Mouse (Mus musculus): ENCODE measurements around the gene Myo16.

Gene Myo16

DNA sequence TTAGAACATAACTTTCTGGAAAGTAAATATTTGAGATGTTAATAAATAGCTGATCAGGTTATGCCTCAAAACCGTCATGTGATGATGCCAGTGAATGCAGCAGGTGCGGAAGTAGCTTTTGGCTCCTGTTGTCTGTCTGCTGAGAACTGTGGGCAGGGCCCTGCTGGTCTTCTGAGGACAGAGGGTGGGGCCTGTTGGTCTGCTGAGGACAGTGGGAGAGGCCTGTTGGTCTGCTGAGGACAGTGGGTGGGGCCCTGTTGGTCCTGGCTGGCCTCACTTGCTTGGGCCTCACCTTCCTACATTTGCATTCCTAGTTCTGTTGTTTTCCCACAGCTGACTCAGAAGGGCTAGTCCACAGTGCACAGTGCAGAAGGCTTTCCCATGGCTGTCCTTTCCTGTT lies 466.0 kb downstream of the Myo16 start:
- DNase-seq (ENCODE audit: low read depth, low spot score), result no peak

DNA sequence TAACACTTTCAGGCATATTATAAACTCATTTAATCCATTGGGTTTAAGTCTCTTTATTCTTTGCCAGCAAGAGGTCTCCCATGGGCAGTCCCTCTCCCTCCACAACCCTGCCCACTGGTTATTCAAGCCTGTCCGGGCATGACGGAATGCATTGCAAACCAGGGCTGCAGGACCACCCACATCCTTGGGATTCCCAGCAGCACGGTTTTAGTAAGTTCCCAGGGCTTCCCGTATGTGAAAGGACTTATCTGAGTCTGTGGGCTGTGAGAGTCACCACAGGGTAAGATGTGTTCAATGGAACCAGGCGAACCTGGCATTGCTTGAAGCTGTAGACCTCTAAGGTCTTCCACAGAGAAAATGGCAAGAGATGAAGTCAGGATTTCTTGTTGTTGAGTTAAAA lies 471.6 kb downstream of the Myo16 start:
- no peak for DNase-seq (ENCODE audit: low read depth, low spot score)

DNA sequence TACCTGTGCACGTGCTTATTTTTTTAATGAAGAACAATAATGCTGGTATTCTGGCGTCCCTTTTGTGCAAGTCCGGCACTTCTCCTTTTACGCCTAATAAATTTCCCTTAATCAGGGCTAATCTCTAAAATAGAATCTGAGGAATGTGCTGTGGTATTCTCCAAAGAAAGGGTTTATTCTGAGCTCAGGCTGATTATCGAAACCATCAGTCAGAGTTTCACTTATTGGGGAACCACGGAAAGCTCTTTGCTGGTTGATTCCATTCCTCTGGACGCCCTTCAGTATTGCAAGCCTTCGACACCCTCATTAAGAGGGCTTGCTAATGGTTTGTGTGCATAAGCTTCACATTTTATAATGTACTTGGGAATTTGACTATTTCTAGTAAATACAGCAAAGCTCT lies 475.0 kb downstream of the Myo16 start:
- DNase-seq (ENCODE audit: low read depth, low spot score), result no peak

DNA sequence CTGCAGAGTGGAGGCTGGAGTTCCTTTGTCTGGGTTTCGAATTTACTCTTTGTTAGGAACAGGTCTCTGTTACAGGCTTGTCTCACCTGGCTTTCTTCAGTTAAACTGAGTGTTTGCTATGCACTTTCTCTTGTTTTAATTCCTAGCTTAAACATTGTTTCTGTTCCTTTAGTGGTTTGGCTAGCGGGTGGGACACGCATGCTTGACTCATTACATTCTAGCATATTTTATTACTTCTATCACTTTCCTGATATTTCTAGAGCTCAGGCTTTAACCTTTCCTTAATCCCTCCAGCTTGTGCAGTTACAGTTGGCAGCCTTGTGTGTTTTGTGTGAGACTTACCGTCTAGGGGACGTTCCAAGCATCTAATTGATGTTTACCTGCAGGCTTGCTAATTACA lies 476.2 kb downstream of the Myo16 start:
- no peak for DNase-seq (ENCODE audit: low read depth, low spot score)

DNA sequence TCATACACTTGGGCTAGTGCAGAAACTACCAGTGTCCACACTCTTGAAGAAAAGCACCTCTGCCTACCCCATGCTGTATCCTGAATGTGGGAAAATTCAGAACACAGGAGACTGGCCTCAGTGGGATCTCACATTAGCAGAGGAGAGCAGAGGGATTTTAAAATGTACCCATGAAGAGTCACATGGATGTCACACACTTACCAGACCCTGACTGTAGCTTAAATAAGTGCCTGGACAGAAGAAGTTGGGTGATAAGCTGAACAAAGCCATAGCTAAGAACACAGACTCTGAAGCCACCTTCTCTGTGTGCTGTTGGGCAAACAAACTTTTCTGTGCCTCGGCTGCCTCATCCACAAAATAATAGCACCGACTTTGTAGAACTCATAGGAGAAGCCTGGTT lies 477.3 kb downstream of the Myo16 start:
- no peak for DNase-seq (ENCODE audit: low read depth, low spot score)

DNA sequence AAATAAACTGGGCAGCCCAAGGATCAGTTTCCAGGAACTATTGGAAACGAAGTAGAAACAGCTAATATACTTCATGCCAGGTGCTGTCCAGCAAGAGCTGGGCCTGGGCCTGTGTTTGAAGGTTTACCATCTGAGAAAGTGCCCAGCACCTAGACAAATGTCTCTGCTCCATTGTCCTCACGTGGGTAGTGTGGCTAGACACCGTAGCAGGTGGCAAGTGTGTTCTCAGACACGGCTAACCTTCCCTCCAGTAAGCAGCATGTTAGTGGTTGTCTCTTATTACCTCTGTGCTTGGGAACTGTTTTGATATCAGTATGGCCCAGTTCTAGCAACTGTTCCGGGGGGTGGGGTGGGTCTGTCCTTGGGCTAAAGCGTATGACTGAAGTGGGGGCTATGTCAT lies 478.9 kb downstream of the Myo16 start:
- no peak for DNase-seq (ENCODE audit: low read depth, low spot score)

DNA sequence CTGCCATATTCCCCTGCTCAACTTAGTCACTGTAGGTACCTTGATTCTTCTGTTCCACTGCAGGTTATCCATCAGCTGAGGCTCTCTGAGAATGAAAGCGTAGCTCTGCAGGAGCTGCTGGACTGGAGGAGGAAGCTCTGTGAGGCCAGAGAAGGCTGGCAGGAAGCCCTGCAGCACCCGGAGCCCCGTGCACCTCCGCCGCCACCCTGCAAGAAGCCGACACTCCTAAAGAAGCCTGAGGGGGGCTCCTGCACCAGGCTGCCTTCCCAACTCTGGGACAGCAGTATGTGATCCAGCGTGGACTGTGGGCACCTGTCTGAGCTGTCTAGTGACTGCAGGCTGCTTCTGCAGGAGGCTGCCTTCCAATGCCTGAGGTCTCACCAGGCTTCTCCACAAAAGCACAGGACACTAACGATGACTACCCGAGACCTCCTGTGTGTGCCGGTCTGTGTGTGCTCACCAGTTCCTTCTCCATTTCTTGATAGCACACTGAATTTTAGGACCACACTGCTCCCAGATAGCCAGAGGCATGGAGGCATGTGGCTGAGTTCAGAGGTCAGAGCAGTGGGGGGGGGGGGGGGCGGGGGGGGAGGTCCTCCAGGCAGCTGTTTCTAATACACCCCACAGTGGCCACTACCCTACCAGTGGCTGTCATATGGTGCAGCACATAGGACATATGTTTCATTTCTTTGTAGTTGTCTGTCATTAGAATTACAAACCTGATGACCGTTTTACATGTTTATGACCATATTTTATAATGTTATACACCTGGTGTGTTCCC lies 479.8 kb downstream of the Myo16 start:
- DNase-seq (ENCODE audit: low read depth, low spot score), result no peak

DNA sequence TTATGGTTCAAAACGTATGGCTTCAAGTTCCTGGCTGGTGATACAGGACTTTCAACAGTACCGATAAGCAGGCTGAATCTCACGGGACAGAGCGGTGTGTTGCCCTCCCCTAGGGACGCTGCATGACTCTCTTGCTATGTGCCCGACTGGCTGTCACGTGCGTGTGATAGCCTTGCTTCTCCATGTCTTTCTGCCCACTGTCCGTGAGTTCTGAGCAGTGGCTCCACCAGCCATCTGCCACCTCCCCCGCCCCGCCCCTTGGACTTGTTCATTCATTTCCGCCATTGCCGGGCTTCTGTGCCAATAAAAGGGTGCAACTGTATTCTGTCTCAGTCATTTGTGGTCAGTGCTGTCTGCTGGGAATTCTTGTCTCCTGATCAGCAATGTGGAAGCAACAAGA lies 480.7 kb downstream of the Myo16 start:
- DNase-seq (ENCODE audit: low read depth, low spot score), result no peak

DNA sequence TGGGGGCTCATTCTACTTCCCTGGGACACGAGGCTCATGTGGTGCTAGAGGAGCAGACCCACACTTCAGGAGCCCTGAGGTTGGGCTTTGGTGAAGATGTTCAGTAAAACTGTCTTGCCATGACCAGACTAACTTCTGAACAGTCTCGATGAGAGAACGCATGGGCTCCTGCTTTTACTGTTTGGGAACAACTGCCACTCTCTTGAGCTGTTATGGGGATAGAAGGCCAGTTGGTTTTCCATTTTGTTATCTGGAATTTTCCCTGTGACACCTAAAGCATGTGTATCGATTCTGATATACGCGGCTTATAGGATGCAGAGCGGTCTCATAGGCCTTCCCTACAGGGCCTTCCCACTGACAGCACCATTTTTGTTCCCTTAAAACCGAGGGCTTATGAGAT lies 485.2 kb downstream of the Myo16 start:
- no peak for DNase-seq (ENCODE audit: low read depth, low spot score)

DNA sequence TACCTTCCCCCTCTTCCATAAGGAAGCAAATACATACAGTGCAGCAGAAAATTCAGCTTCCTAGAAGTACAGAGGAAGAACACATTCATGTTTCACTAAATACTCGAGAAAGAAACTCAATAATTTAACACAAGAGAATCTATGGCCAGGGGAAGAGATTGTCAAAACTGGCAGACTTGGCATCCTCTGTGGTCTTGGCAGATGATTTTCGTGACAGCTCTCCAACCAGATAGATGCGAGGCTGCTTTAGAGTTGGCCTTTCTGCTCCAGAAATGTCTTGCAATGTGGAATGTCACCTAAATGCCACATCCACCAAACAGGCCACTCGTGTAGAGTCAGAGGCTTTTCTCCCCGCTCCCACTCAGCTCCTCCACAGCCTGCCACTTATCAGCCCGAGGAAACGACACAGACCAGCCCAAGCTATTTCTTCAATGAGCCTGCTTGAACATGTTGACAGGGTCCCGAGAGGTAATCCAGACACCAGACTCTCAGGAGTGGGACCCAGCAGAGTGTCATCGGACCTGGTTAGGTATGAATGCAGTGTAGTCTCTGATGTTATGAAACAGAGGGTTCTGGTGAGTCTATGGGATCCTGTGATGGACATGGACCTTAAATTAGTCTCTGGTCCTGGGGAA lies 486.6 kb downstream of the Myo16 start:
- no peak for DNase-seq (ENCODE audit: low read depth, low spot score)

DNA sequence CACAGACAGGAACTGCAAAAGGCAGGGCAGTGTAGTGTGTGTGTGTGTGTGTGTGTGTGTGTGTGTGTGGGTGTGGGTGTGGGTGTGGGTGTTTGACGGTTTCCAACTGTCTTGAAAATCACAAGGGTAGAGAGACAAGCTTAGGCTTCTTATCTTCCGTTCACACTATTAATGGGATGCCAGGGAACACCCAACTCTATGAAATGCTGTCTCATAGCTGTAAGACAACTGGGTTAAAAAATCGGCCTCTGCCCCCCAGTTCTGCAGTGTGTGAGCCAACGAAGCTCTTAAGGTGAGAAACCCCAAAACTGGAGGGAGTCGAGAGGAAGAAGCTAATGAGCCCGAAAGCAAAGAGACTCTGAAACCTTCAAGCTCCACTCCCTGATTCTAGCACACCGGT lies 487.1 kb downstream of the Myo16 start:
- DNase-seq (ENCODE audit: low read depth, low spot score), result no peak

DNA sequence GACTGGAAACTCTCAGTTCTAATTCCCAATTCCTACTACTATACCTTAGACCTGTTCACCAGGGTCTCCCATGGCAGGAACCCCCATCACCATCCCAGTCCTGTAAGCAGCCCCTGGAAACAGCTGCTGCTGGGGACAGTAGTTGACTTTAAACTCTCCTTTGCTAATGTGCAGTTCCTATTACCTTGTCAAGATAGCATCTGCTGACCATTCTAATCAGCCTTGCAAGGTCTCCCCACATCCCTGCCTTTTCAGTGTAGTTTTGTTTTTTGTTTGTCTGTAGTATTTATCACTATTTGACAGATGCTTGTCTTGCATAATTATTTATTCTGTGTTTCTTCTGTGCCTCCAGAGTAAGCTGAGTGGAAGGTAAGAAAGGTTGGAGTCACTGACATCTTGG lies 487.6 kb downstream of the Myo16 start:
- DNase-seq (ENCODE audit: low read depth, low spot score), result no peak

DNA sequence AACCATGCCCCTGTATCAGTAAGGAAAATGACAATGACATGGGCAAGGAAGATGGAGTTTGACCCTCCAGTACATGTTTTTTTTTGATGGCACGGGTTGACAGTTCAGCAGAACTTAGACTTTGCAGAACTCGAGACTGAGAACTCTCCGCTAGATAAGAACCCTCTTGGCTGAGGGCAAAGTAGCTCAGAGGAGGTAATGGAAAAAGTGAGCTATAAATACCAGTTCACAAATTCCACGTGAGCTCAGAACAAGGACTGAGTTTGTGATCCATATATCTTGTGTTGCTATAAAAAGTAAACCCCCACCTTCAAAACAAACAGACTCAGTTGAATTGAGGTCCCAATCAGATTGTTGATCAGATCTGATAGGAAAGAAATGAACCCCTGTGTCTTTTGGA lies 489.5 kb downstream of the Myo16 start:
- DNase-seq (ENCODE audit: low read depth, low spot score), result no peak

DNA sequence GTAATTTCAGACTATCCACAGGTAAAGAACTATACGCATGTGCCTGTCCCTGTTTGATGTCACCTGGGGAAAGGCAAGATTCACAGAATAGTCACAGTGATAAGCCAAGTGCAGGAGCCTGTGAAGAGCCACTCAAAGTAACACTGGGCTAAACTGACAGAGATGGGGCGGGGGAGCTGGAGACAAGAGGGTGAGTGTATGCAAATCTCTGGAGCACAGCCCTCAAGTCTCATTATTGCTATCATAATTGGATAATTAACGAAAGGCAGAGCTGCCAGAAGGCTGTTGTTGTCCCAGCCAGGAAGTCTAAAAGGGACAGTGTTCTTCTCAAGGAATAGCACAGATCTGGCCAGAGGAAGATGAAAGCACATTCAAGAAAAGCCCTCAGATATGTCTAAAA lies 490.8 kb downstream of the Myo16 start:
- DNase-seq (ENCODE audit: low read depth, low spot score), result no peak

DNA sequence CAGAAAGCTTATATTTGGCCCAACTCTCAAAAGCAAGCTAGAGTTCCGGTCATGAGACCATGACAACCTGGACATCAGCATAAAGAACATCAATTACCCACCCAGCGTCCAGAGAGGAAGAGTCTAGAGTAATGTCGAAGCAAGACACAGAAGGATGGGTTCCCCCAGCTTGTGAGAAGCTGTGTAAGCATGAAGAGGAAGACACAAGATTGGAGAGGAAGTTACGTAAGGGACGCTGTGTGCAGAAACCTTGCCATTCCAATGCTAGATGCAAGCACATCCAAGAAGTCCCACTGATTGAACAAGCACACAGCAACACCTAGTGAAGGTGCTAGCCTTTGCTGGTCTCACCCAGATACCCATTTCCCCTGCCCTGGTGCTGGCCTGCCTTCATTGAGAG lies 492.0 kb downstream of the Myo16 start:
- no peak for DNase-seq (ENCODE audit: low read depth, low spot score)

DNA sequence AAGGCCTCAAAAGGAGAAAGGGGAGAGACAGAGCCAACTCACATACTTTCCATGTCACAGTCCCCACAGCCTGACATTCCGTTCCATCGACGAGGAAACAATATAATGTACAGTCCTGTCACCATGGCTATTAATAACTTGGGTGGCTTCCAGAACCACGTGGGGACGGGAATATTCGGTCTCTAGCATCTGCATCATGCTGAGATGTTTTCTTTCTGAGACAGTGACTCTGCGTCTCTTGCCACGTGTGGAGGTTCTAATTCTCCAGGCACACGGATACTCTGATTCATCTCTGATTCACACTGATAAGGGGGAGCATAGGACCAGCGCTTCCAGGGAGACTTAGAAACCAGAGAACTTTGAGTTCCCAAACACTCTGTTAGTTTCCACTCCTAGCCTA lies 492.8 kb downstream of the Myo16 start:
- no peak for DNase-seq (ENCODE audit: low read depth, low spot score)

DNA sequence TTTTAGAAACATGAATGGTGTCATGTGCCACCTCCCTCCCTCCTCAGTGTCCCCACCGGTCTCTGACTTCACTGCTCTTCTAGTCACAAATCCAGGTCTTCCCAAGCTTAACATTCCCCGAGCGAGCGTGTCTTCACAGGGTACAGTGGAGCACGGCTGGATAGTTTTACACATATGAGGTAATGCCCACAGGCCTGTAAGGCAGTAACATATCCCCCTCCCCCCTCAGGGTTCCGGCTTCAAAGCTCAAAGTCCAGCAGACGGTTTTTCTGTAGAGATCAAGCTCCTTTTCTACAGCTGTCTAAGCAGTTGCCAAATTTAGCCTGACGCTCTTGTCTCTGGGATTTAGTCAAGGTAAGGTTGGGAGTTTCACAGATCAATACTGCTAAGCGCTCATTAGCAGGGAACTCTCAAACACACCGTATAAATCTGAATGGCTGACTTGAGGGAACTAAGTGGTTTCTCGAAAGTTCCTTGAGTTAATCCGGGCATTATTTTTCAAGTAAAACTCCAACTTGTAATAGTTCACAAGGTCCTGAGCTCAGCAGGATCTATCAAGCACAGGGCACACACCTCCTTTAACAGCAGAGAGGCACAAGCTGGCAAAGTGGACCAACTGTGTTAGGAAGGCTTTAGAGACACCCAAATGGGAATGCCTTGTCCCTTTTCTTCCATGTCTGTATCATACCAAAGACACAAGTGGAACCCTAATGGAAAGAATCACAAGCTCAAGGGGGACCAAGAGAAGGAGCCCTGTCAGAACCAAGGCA lies 498.0 kb downstream of the Myo16 start:
- DNase-seq (ENCODE audit: low read depth, low spot score), result no peak

DNA sequence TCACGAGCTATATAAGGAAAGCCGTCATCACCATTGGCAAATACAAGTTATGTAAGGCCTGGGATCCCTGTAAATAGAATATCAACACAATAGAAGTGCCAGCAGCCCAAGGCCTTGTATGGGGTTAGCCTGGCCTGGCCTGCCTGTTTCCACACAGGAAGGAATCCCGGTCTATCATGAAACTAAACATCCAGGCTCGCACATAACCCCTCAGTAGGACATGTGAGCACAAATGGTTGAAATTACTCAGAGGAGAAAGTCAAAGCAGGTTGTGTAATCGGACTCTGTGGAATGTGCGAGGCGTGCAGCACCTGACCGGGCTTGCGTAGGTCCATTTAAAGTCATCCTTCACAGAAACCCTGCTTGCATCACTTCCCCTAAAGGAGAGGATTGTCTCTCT lies 499.6 kb downstream of the Myo16 start:
- no peak for DNase-seq (ENCODE audit: low read depth, low spot score)

DNA sequence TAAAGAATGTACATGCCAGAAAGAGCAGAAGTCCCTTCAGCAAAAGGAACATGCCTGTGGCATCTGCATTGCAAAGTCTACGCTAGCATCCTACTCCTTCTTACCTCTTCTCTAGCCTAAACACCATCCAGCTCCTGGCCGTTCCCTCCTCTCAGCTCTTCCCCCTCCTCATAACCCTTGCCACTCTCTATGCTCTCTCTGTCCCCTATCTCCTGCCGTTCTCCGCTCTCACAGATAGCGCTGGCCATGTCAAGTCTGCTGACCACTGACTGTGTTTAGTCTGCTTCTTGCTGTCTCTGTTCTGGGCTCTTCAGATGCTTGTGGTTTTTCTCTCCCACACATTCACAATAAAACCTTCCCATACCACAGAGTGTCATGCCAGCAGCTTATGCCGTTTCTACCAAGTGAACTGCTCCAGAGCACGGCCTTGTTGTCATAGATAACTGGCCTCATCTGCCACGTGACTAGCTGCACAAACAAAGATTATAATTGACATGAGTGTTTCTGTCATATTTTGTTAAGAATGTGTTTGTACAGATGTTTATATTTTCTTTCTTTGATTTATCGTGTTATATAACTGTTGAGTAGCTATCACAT lies 501.3 kb downstream of the Myo16 start:
- DNase-seq (ENCODE audit: low read depth, low spot score), result no peak

DNA sequence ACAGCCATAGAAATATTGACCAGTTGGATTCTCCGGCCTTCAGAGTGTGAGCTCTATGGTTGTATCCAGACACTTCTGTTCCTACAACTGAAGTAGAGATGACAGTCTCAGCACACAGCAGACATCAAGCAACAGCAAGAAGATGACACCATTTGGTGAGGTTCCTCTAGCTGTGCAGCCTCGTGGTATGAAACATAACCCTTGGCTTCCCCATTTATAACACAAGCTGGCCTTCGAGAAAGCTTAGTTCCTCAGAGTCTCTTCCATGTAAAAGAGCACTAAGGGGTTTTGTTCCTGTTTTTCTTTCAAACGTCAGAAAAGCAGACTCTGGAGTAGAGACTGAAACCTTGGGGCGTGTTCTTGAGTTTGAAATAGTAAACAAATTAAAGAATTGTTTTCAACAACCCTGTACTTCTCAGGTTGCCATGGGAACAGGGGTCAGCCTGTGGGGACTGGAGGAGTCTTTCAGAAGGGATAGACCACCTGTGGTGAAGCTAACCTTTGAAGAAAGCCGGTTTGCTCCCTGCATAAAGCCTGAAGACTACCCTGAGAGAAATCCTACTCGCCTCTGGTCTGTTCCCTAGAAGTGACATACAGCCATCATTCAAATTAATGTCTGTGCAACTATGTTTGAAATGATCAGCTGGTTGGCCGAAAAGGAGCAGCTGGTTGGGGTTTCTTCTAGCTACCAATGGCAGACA lies 510.2 kb downstream of the Myo16 start:
- no peak for DNase-seq (ENCODE audit: low read depth, low spot score)

DNA sequence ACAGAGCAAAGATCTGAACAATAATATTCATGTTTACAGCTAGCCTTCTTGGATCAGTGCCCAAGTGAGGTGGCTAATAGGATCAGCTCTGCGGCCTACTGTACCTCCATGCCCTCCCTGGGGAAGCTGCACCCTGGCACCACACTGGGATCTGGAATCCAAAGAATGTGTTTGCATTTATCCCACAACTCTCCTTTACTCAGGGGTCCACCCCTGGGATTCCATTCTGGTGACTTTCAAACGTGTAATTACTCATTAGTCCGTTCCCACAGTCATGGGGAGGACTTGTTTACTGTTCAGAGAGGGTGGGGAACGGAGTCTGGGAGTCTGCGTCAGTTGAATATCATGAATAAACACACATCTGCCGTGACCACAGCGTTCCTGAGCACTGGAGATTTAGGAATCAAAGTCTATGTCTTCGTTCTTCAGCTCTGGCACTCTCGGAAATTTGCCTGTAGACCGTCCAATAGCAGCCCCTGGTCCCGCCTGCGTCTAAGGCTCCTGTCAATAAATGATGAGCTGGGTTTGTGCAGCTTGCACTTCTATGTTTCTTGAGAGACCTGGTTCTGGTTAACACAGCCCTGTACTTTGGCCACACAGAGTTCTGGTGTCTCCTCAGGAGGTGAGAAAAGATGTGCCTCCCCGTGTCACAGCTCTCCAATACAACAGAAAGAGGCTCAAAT lies 511.3 kb downstream of the Myo16 start:
- no peak for DNase-seq (ENCODE audit: low read depth, low spot score)

Data from CD4-positive helper T cell, adult 2 months (primary cell).